Mouse (Mus musculus) G1E (cell line): Measurements from ENCODE around the gene Zfhx2. TPM values are rescaled to one million over a fixed set of nuclear protein-coding genes. Genes with fewer than 3 reads are reported as not detected.
"Not testable (repeated sequence)": the region's sequence is repeated elsewhere in the genome, so short reads cannot be mapped to it uniquely, and the experiment has no call there.

ENCODE experiments used
- ATAC-seq: 2 replicates; pipeline ENCODE4 v1.8.0; 2016; ENCODE audit warnings: mild to moderate bottlenecking; ENCODE audit not compliant: insufficient number of reproducible peaks, poor library complexity, low FRiP score, severe bottlenecking; ENCODE audit errors: extremely low read depth
- DNase-seq: peaks from one replicate; pipeline ENCODE4 v3.0.0; 2012; ENCODE audit warnings: low spot score
- H3K27me3 ChIP-seq: 2 replicates; pipeline ENCODE4 v1.6.1; 2012; ENCODE audit warnings: mild to moderate bottlenecking, low read length, inconsistent platforms; ENCODE audit not compliant: insufficient read depth
- H3K36me3 ChIP-seq: replicated peaks from 2 replicates; pipeline ENCODE3; 2012; ENCODE audit warnings: mild to moderate bottlenecking, inconsistent platforms
- H3K4me1 ChIP-seq: 2 replicates; pipeline ENCODE4 v1.6.1; 2012; ENCODE audit warnings: low read depth, low read length, inconsistent platforms, mixed read lengths; ENCODE audit not compliant: insufficient read depth
- H3K4me3 ChIP-seq: 2 replicates; pipeline ENCODE4 v1.5.1; 2012; ENCODE audit warnings: low read depth, mild to moderate bottlenecking, inconsistent platforms, low read length, moderate library complexity, mixed read lengths
- H3K9me3 ChIP-seq: replicated peaks from 2 replicates; pipeline ENCODE4 v1.6.1; 2012; ENCODE audit warnings: inconsistent platforms
- CTCF ChIP-seq: IDR thresholded peaks from 2 replicates; pipeline ENCODE4 v1.5.1; 2012; ENCODE audit warnings: low read depth, low read length, inconsistent platforms, mixed read lengths
- GATA1 ChIP-seq: IDR thresholded peaks from 2 replicates; pipeline ENCODE4 v1.6.1; 2012; ENCODE audit warnings: borderline replicate concordance, low read length, inconsistent platforms, mixed read lengths
- GATA2 ChIP-seq: IDR thresholded peaks from 2 replicates; pipeline ENCODE4 v1.6.1; 2012; ENCODE audit warnings: low read depth, low read length, inconsistent platforms, borderline replicate concordance
- POLR2AphosphoS5 ChIP-seq: IDR thresholded peaks from 2 replicates; pipeline ENCODE4 v1.6.1; 2012; ENCODE audit warnings: low read depth, low read length, inconsistent platforms; ENCODE audit not compliant: insufficient replicate concordance
- TAL1 ChIP-seq: conservative IDR thresholded peaks from 2 replicates; pipeline ENCODE4 v1.6.1; 2012; ENCODE audit warnings: low read depth, low read length, inconsistent platforms, mixed read lengths
- polyA plus RNA-seq: library from polyadenylated mRNA; stranded (reverse); fragments of >175 nt; gene quantifications from 2 replicates; pipeline ENCODE4 v1.2.3, GENCODE M21; 2012
- total RNA-seq, 2 experiments: library from RNA; stranded (forward) in 1 of 2; stranded (reverse) in 1 of 2; fragments of 200-1000 nt in 1 of 2; fragments of >200 nt in 1 of 2; fragmentation: Nextera tagmentation in 1 of 2; gene quantifications; 2 replicates each; pipeline ENCODE4 v1.2.3; 2014 to 2017

The Zfhx2 gene
- total and polyA plus RNA-seq, 3 experiments, result 1.9 to 7.9 (median 2.8) TPM

- Histone ChIP-seq H3K36me3 (no peaks in the 10 kb centered on the region), H3K9me3 (no peaks in the 10 kb centered on the region), H3K4me1 (peaks cover 22% of the 10 kb centered on the region), H3K4me3 (no peak overlapping the region), H3K27me3 (peaks cover 31% of the 10 kb centered on the region)
- no peak for ATAC-seq
- no peak for DNase-seq
- TF ChIP-seq CTCF (no peak), GATA2 (no peak), TAL1 (no peak), GATA1 (no peak), POLR2AphosphoS5 (no peak)
These were observed 36.8 kb downstream of the Zfhx2 start for GRCm38 (mm10) chr14:55055167-55055834.

GRCm38 (mm10) chr14:55054191-55054749 is 37.9 kb downstream of the Zfhx2 start:
- no peak overlapping the region for H3K4me3 ChIP-seq
- no peaks in the 10 kb centered on the region for H3K9me3 ChIP-seq
- no peaks in the 10 kb centered on the region for H3K36me3 ChIP-seq
- TF ChIP-seq GATA1, result no peak
- TF ChIP-seq TAL1, result no peak
- TF ChIP-seq GATA2, result no peak
- no peak for TF ChIP-seq POLR2AphosphoS5
- TF ChIP-seq CTCF, result no peak
- DNase-seq (no peak), ATAC-seq (no peak)
- peaks cover 38% of the 10 kb centered on the region for H3K27me3 ChIP-seq
- H3K4me1 ChIP-seq, result peaks cover 15% of the 10 kb centered on the region

GRCm38 (mm10) chr14:55053708-55054190 is 38.4 kb downstream of the Zfhx2 start:
- TF ChIP-seq POLR2AphosphoS5, result no peak
- TF ChIP-seq TAL1, result no peak
- TF ChIP-seq GATA2, result no peak
- Histone ChIP-seq H3K9me3 (no peaks in the 10 kb centered on the region), H3K27me3 (peaks cover 40% of the 10 kb centered on the region), H3K4me3 (no peak overlapping the region), H3K4me1 (peaks cover 10% of the 10 kb centered on the region), H3K36me3 (no peaks in the 10 kb centered on the region)
- DNase-seq, result no peak
- no peak for ATAC-seq

- no peak overlapping the region for H3K4me3 ChIP-seq
- TF ChIP-seq POLR2AphosphoS5 (no peak), GATA2 (no peak), TAL1 (no peak), GATA1 (no peak), CTCF (no peak)
- peaks cover 9% of the 10 kb centered on the region for H3K4me1 ChIP-seq
- peaks cover 40% of the 10 kb centered on the region for H3K27me3 ChIP-seq
- no peaks in the 10 kb centered on the region for H3K9me3 ChIP-seq
- DNase-seq, result no peak
- ATAC-seq, result no peak
- no peaks in the 10 kb centered on the region for H3K36me3 ChIP-seq
These were observed 39.1 kb downstream of the Zfhx2 start for GRCm38 (mm10) chr14:55053050-55053449.

GRCm38 (mm10) chr14:55052496-55052895 is 39.6 kb downstream of the Zfhx2 start:
- H3K36me3 ChIP-seq, result no peaks in the 10 kb centered on the region
- ATAC-seq (no peak), DNase-seq (no peak)
- H3K9me3 ChIP-seq, result no peaks in the 10 kb centered on the region
- peaks cover 9% of the 10 kb centered on the region for H3K4me1 ChIP-seq
- TF ChIP-seq GATA2 (no peak), CTCF (no peak), POLR2AphosphoS5 (no peak), TAL1 (no peak), GATA1 (no peak)
- no peak overlapping the region for H3K4me3 ChIP-seq
- H3K27me3 ChIP-seq, result peaks cover 40% of the 10 kb centered on the region

GRCm38 (mm10) chr14:55047971-55048531 is 44.1 kb downstream of the Zfhx2 start:
- DNase-seq, result no peak
- TF ChIP-seq GATA1 (no peak), POLR2AphosphoS5 (no peak), GATA2 (no peak), TAL1 (no peak), CTCF (no peak)
- no peak for ATAC-seq
- no peaks in the 10 kb centered on the region for H3K36me3 ChIP-seq
- H3K9me3 ChIP-seq, result no peaks in the 10 kb centered on the region
- H3K4me1 ChIP-seq, result no peaks in the 10 kb centered on the region
- no peak overlapping the region for H3K4me3 ChIP-seq
- H3K27me3 ChIP-seq, result peaks cover 17% of the 10 kb centered on the region

GRCm38 (mm10) chr14:55043694-55044093 is 48.4 kb downstream of the Zfhx2 start:
- not testable (repeated sequence) for DNase-seq, H3K36me3 ChIP-seq, ATAC-seq, H3K4me1 ChIP-seq, H3K4me3 ChIP-seq, H3K9me3 ChIP-seq, H3K27me3 ChIP-seq
